Mouse (Mus musculus) forebrain, embryonic 16.5 days (tissue): Measurements from ENCODE around the gene Hivep3. TPM values are rescaled to one million over a fixed set of nuclear protein-coding genes. Genes with fewer than 3 reads are reported as not detected.

Experiments
- ATAC-seq: fragments of 200-750 bp; cut with Nextera tagmentation; 2 replicates; pipeline ENCODE4 v1.8.0; 2017; ENCODE audit warnings: mild to moderate bottlenecking, moderate library complexity
- H3K27ac ChIP-seq: fragments of 300-500 bp; sonication (generic); 2 replicates; pipeline ENCODE4 v1.5.1; 2014; ENCODE audit warnings: low read length, control low read depth
- H3K27me3 ChIP-seq: fragments of 300-500 bp; sonication (generic); replicated peaks from 2 replicates; pipeline ENCODE4 v1.6.1; 2014; ENCODE audit warnings: low read length; ENCODE audit not compliant: control insufficient read depth, insufficient read depth
- H3K36me3 ChIP-seq: fragments of 300-500 bp; sonication (generic); 2 replicates; pipeline ENCODE4 v1.6.1; 2014; ENCODE audit not compliant: control insufficient read depth, insufficient read depth
- H3K4me1 ChIP-seq: fragments of 300-500 bp; sonication (generic); replicated peaks from 2 replicates; pipeline ENCODE4 v1.6.1; 2014; ENCODE audit warnings: low read length; ENCODE audit not compliant: control insufficient read depth, insufficient read depth
- H3K4me2 ChIP-seq: fragments of 300-500 bp; sonication (generic); 2 replicates; pipeline ENCODE4 v1.6.1; 2014; ENCODE audit warnings: mild to moderate bottlenecking, low read length, control low read depth
- H3K4me3 ChIP-seq: fragments of 300-500 bp; sonication (generic); replicated peaks from 2 replicates; pipeline ENCODE4 v1.5.1; 2014; ENCODE audit warnings: mild to moderate bottlenecking, low read length, control low read depth
- H3K9ac ChIP-seq: fragments of 300-500 bp; sonication (generic); replicated peaks from 2 replicates; pipeline ENCODE4 v1.6.1; 2014; ENCODE audit warnings: low read depth, low read length, control low read depth
- H3K9me3 ChIP-seq: fragments of 300-500 bp; sonication (generic); 2 replicates; pipeline ENCODE4 v1.6.1; 2016; ENCODE audit warnings: low read length; ENCODE audit not compliant: control insufficient read depth
- WGBS: fragments of 180-500 bp; shearing (Covaris S2); extraction: QIAGEN DNeasy Blood & Tissue Kit; methylation state at CpG from one replicate; pipeline ENCODE4 v1.1.7; 2014; 5-methylcytosine and 5-hydroxymethylcytosine counted together
- polyA plus RNA-seq: library from polyadenylated mRNA; unstranded; fragments of >200 nt; fragmentation: Nextera tagmentation; extraction: Ambion mirVana; gene quantifications from 2 replicates; pipeline ENCODE4 v1.2.1, GENCODE M21; 2015

Gene Hivep3
- polyA plus RNA-seq, 1 experiment from 2014 or later = 26.4 TPM

DNA sequence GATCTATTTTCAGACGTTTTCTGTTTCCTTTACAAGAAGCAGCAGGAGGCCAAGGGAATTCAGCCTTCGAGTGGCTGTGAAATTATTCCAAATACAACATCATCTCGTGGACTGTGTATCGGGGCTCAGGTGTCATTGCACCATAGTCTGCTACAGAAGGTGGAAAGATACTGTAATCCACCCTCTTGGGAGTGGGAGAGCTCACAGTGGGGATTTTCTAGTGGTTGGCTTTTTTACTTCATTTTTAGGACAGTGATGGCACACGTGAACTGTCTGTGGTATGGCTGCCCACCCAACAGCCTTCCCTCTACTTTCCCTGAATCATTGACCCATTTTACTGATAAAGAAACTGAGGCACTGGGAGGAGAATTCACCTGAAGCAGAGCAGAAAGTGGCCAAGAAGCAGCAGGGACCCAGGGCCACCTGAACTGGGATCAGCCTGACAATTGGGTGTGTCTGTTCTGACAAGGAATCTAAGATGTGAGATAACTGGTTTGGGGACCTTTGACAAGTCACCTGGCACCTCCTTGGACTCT lies 233.6 kb downstream of the Hivep3 start:
- peaks cover 36% of the 10 kb centered on the region for H3K4me1 ChIP-seq
- H3K9me3 ChIP-seq = no peaks in the 10 kb centered on the region
- H3K4me2 ChIP-seq = no peak overlapping the region
- H3K27me3 ChIP-seq = no peaks in the 10 kb centered on the region
- no peaks in the 10 kb centered on the region for H3K36me3 ChIP-seq
- ATAC-seq = no peak
- H3K27ac ChIP-seq = peak overlapping the region; percentile 69
- H3K9ac ChIP-seq = no peak overlapping the region
- H3K4me3 ChIP-seq = no peak overlapping the region
- WGBS = 61% methylated on average over 5 of the region's 5 CpGs

DNA sequence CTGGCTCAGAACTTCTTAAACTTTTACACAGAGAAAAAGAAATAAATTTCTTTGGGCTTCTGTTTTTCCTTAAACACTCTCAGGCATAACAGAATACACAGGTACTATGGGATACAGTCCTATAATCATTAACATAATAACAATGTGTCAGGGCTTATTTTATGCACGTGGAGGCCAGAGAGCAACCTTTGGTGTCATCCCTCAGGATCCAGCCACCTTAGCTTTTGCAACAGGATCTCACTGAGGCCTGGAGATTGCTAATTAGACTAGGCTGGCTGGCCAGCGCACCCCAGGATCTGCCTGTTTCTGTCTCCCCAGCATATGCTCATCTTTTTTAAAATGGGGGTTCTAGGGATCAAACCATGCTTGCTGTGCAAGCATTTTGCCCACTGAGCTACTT lies 234.1 kb downstream of the Hivep3 start:
- no peaks in the 10 kb centered on the region for H3K27me3 ChIP-seq
- peaks cover 41% of the 10 kb centered on the region for H3K4me1 ChIP-seq
- no peaks in the 10 kb centered on the region for H3K36me3 ChIP-seq
- H3K9me3 ChIP-seq = no peaks in the 10 kb centered on the region
- no peak overlapping the region for H3K4me3 ChIP-seq
- peak overlapping the region; percentile 69 for H3K27ac ChIP-seq
- 60% methylated on average over 2 of the region's 2 CpGs for WGBS
- H3K4me2 ChIP-seq = no peak overlapping the region
- H3K9ac ChIP-seq = no peak overlapping the region
- ATAC-seq = no peak

DNA sequence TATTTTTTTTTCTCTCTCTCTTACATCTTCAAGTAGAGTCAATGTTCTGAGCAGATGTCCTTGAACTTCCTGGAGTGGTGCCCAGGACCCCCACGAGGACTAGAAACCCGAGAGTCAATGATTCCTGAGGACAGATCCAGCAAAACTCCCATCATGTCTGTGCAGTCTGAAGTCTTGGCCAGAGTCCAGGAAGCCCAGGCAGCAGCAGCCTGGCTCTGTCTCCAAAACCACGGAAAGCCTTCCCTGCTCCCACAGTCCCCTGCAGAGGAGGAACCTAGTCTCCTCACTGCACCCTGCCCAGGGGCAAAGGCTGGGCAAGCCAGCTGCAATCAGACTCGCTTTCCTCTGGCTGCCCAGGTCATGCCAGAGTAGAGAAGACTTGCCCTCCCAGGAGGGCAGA lies 234.5 kb downstream of the Hivep3 start:
- no peak overlapping the region for H3K9ac ChIP-seq
- ATAC-seq = peak; percentile 56
- 18% methylated on average over 4 of the region's 4 CpGs for WGBS
- H3K36me3 ChIP-seq = no peaks in the 10 kb centered on the region
- no peak overlapping the region for H3K4me2 ChIP-seq
- H3K9me3 ChIP-seq = no peaks in the 10 kb centered on the region
- H3K27ac ChIP-seq = peak overlapping the region; percentile 84
- peaks cover 41% of the 10 kb centered on the region for H3K4me1 ChIP-seq
- H3K27me3 ChIP-seq = no peaks in the 10 kb centered on the region
- no peak overlapping the region for H3K4me3 ChIP-seq

GRCm38 (mm10) chr4:119968887-119969286 lies 235.3 kb downstream of the Hivep3 start:
- Histone ChIP-seq H3K27me3 (no peaks in the 10 kb centered on the region), H3K4me2 (no peak overlapping the region), H3K27ac (peak overlapping the region; percentile 82; the same call in 1 of the 2 replicates), H3K4me1 (peaks cover 43% of the 10 kb centered on the region), H3K36me3 (no peaks in the 10 kb centered on the region), H3K4me3 (no peak overlapping the region), H3K9me3 (no peaks in the 10 kb centered on the region), H3K9ac (no peak overlapping the region)
- ATAC-seq = no peak
- 86% methylated on average over 2 of the region's 2 CpGs for WGBS

DNA sequence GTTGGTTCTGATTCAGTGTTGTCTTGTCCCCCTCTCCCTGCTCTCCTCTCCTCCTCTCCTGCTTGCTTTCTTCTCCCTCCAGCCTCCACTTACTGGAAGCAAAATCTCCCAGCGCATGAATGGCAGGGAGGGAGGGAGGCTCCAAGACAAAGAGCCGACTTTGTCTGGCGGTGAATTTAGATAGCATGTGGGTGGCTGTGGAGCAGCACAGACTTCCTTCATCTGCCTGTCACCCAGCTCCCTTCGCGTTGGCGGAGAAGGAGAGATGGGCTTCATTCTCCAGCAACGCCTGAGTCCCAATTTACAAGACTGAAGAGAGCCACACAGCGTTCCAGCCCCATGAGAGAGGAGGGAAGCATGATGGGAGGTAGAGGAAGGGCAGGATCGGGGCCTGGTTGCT lies 236.6 kb downstream of the Hivep3 start:
- H3K9me3 ChIP-seq = no peaks in the 10 kb centered on the region
- peak; percentile 73 for ATAC-seq
- WGBS = 17% methylated on average over 9 of the region's 9 CpGs
- peak overlapping the region; percentile 82 for H3K27ac ChIP-seq
- no peak overlapping the region for H3K4me2 ChIP-seq
- no peaks in the 10 kb centered on the region for H3K27me3 ChIP-seq
- H3K9ac ChIP-seq = peak overlapping the region; percentile 27
- H3K36me3 ChIP-seq = no peaks in the 10 kb centered on the region
- H3K4me1 ChIP-seq = peaks cover 45% of the 10 kb centered on the region
- no peak overlapping the region for H3K4me3 ChIP-seq

DNA sequence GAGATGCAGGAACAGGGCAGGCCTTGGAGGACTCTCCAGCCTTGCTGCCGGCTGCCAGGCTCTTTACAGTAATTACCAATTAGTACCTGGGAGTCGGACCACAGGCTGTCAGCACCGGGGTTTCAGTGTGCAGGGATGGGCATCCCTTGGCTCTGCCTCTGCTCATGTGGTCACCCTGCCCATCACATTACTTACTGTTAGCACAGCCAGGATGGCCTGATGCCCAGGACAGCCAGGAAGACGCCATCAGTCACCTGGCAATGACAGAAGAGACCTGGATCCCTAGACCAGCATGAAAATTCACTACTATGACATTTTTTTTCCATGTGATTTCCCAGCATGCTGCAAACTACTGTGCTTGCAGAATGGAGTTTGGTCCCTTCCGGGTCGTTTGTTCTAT lies 238.8 kb downstream of the Hivep3 start:
- Histone ChIP-seq H3K4me2 (no peak overlapping the region), H3K9ac (no peak overlapping the region), H3K4me3 (no peak overlapping the region), H3K9me3 (no peaks in the 10 kb centered on the region), H3K4me1 (peaks cover 50% of the 10 kb centered on the region), H3K36me3 (no peaks in the 10 kb centered on the region), H3K27ac (no peak overlapping the region), H3K27me3 (no peaks in the 10 kb centered on the region)
- no peak for ATAC-seq
- WGBS = 52% methylated on average over 6 of the region's 6 CpGs

DNA sequence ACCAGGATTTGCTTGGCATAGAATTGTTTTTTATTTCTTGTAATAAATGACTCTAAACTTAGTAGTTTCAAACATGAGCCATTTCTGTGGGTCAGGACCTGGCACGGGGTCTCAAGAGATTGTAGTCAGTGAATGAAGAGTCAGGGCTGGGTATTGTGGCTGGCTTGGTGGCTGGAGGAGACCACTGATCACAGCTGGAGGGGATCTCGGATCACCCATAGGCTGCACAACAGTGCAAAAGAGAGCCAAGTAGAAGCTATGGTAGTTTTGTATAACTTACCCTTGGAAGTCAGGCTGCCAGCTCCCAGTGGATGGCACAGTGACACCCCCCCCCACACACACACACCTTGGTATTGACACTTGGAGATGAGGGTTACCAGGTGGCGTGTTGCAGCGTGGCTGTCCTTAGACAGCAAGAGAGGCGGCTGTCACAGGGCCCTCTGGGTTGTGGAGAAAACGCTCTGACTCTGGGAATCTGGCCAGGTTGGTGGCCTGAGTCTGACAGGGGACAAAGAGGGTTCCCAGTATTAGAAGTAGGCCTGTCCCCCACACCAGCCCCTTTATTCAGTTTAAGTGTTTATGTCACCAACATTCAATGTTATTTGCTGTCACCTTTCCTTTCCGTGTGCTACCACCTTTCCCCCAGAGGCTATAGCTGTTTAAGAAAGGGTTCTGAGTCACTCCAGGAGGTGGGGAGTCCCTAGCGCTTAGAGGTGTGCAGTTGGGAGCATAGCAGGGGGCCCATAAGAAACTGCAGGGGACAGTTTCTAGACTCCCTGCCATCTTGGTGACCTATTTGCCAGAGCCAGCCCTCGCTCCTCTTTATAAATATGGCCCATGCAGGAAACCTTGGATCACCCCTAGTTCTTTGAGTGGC lies 240.4 kb downstream of the Hivep3 start:
- Histone ChIP-seq H3K4me3 (no peak overlapping the region), H3K9me3 (no peaks in the 10 kb centered on the region), H3K4me2 (no peak overlapping the region), H3K27me3 (no peaks in the 10 kb centered on the region), H3K9ac (no peak overlapping the region), H3K36me3 (no peaks in the 10 kb centered on the region), H3K4me1 (peaks cover 35% of the 10 kb centered on the region), H3K27ac (no peak overlapping the region)
- ATAC-seq = no peak
- WGBS = 72% methylated on average over 9 of the region's 9 CpGs

DNA sequence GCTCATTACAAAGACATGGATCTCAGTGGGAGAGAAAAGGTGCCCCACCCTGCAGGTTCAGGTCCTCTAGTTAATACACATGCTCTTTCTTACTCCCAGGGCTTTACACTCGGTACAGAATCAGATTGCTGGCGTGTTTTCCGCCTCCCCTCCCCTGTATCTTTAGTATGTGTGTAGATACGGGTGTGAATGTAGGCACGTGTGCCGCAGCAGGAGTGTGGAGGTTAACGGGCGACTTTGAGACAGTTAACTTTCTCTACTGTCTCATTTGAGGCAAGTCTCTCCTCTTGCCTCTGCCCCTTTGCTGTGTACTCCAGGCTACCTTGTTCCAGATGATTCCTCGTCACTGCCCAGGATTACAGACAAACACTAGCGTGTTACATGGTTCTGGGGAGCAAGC lies 241.7 kb downstream of the Hivep3 start:
- WGBS = 79% methylated on average over 10 of the region's 10 CpGs
- no peaks in the 10 kb centered on the region for H3K9me3 ChIP-seq
- no peak for ATAC-seq
- H3K36me3 ChIP-seq = no peaks in the 10 kb centered on the region
- H3K9ac ChIP-seq = no peak overlapping the region
- H3K27me3 ChIP-seq = no peaks in the 10 kb centered on the region
- H3K4me1 ChIP-seq = peaks cover 23% of the 10 kb centered on the region
- no peak overlapping the region for H3K27ac ChIP-seq
- no peak overlapping the region for H3K4me2 ChIP-seq
- H3K4me3 ChIP-seq = no peak overlapping the region

DNA sequence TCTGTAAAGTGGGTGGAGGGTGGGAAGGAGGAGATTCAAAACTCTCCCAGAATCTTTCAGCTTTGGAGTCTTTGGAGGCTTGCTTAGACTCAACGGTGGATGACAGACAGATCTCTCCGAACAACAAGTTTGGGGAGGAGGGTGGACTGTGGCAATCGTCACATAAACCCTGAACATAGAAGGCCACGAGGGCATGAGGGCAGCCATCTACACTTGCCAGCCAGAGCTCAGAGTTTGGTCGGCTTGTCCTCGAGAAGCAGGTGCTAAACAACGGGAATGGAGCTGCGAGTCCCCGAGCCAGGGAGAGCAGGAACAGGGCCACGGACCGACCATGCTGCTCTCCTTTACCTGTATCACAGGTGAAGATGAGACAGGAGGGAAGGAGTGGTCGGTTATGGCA lies 242.2 kb downstream of the Hivep3 start:
- no peak overlapping the region for H3K4me3 ChIP-seq
- no peak for ATAC-seq
- H3K4me1 ChIP-seq = peaks cover 17% of the 10 kb centered on the region
- no peaks in the 10 kb centered on the region for H3K27me3 ChIP-seq
- no peak overlapping the region for H3K4me2 ChIP-seq
- H3K36me3 ChIP-seq = no peaks in the 10 kb centered on the region
- 83% methylated on average over 12 of the region's 12 CpGs for WGBS
- H3K9ac ChIP-seq = no peak overlapping the region
- H3K27ac ChIP-seq = no peak overlapping the region
- no peaks in the 10 kb centered on the region for H3K9me3 ChIP-seq
